Mouse (Mus musculus): ENCODE results near the gene Tirap.

DNA sequence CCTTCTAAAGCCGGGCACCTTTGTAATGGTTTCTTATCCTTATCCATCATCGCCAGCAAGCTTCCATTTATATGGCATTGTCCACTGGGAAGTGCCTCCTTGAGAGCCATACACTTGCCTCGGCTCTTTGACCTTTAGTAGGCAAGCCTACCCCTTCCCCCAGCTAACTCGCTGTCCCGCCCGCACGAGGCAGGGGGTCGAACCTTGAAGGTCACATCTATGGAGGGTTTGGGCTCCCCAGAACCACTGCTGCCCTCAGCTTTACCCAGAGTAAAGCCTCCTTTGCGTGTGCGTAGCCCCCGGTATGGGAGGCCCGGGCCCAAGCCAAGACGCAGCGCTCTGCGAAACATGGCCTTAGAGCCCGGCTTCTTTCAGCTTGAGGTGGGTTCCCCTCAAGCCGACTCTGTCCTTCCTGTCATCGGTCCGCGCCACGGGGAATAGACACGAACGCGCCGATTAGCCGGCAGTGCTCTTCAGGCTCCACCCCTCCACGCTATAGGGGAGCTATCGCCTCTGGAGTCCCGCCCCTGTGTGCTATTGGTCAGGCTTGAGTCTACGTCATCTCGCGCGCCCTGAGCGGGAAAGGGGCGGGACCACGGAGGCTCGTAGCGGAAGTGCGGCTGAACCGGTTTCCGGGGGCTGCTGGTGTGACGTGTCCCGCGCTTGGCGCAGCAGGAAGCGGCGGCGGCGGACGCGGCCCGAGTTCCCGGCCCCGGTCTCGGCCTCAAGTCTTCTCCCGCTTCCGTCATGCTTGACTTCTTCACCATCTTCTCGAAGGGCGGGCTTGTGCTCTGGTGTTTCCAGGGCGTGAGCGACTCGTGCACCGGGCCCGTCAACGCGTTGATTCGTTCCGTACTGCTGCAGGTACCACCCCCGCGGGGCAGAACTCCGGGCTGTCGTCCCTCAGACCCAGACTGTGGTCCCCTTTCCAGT is 10.7 kb upstream of the Tirap start, which contains the start of gene Foxred1:
- TF ChIP-seq CTCF (IDR thresholded peaks at IDR 0.05; ENCODE audit: low read depth, low read length) = no peak
- peak; percentile 64 for TF ChIP-seq POLR2A (IDR thresholded peaks at IDR 0.05; ENCODE audit: insufficient read depth, low read length)
- TF ChIP-seq EP300 (IDR thresholded peaks at IDR 0.05; ENCODE audit: insufficient read depth, low read depth, low read length) = no peak
